Mouse (Mus musculus) hindbrain, embryonic 16.5 days (tissue): ENCODE measurements at regions not wholly inside any gene's neighbourhood (a gene's known extent, or its start where the extent isn't known, plus 50 kb on each side); places are given as distances from the start of the nearest gene placed in this dataset.

Experiments
- ATAC-seq: fragments of 200-750 bp; cut with Nextera tagmentation; 2 replicates; pipeline ENCODE4 v1.8.0; 2017; ENCODE audit warnings: moderate TSS enrichment, moderate library complexity
- H3K27ac ChIP-seq: fragments of 300-500 bp; sonication (generic); 2 replicates; pipeline ENCODE4 v1.5.1; 2014; ENCODE audit warnings: low read depth, mild to moderate bottlenecking, control low read depth, low read length, moderate library complexity
- H3K27me3 ChIP-seq: fragments of 300-500 bp; sonication (generic); replicated peaks from 2 replicates; pipeline ENCODE4 v1.6.1; 2014; ENCODE audit warnings: low read length; ENCODE audit not compliant: control insufficient read depth, insufficient read depth
- H3K36me3 ChIP-seq: fragments of 300-500 bp; sonication (generic); 2 replicates; pipeline ENCODE4 v1.6.1; 2014; ENCODE audit warnings: mild to moderate bottlenecking, low read length, moderate library complexity, mixed read lengths; ENCODE audit not compliant: control insufficient read depth, insufficient read depth
- H3K4me1 ChIP-seq: fragments of 300-500 bp; sonication (generic); 2 replicates; pipeline ENCODE4 v1.6.1; 2014; ENCODE audit warnings: low read depth, low read length; ENCODE audit not compliant: control insufficient read depth, insufficient read depth
- H3K4me2 ChIP-seq: fragments of 300-500 bp; sonication (generic); 2 replicates; pipeline ENCODE4 v1.6.1; 2014; ENCODE audit warnings: mild to moderate bottlenecking, low read length, control low read depth, moderate library complexity
- H3K4me3 ChIP-seq: fragments of 300-500 bp; sonication (generic); 2 replicates; pipeline ENCODE4 v1.5.1; 2014; ENCODE audit warnings: mild to moderate bottlenecking, low read length, control low read depth, moderate library complexity
- H3K9ac ChIP-seq: fragments of 300-500 bp; sonication (generic); 2 replicates; pipeline ENCODE4 v1.6.1; 2014; ENCODE audit warnings: low read depth, mild to moderate bottlenecking, control low read depth, low read length, moderate library complexity
- H3K9me3 ChIP-seq: fragments of 300-500 bp; sonication (generic); 2 replicates; pipeline ENCODE4 v1.6.1; 2014; ENCODE audit warnings: mild to moderate bottlenecking, low read length, moderate library complexity; ENCODE audit not compliant: control insufficient read depth
- WGBS: fragments of 180-500 bp; shearing (Covaris S2); extraction: QIAGEN DNeasy Blood & Tissue Kit; methylation state at CpG from one replicate; pipeline ENCODE4 v1.1.7; 2014; 5-methylcytosine and 5-hydroxymethylcytosine counted together

- Histone ChIP-seq H3K27me3 (no peaks in the 10 kb centered on the region), H3K4me1 (no peaks in the 10 kb centered on the region), H3K36me3 (no peaks in the 10 kb centered on the region), H3K4me2 (no peak overlapping the region), H3K27ac (no peak overlapping the region), H3K9ac (no peak overlapping the region), H3K9me3 (no peaks in the 10 kb centered on the region), H3K4me3 (no peak overlapping the region)
- no peak for ATAC-seq
- 80% methylated on average over 9 of the region's 9 CpGs for WGBS
These were observed 216.6 kb upstream of the Kif2a start for GRCm38 (mm10) chr13:107238364-107239034.

- H3K4me3 ChIP-seq, result no peak overlapping the region
- no peak overlapping the region for H3K4me2 ChIP-seq
- no peak overlapping the region for H3K27ac ChIP-seq
- no peaks in the 10 kb centered on the region for H3K36me3 ChIP-seq
- H3K4me1 ChIP-seq, result no peaks in the 10 kb centered on the region
- no peak overlapping the region for H3K9ac ChIP-seq
- H3K9me3 ChIP-seq, result no peaks in the 10 kb centered on the region
- no peak for ATAC-seq
- no peaks in the 10 kb centered on the region for H3K27me3 ChIP-seq
- 84% methylated on average over 5 of the region's 5 CpGs for WGBS
These were observed 197.5 kb upstream of the Kif2a start for GRCm38 (mm10) chr13:107219456-107219855.

- no peaks in the 10 kb centered on the region for H3K27me3 ChIP-seq
- no peak overlapping the region for H3K4me2 ChIP-seq
- no peak overlapping the region for H3K27ac ChIP-seq
- H3K4me1 ChIP-seq, result no peaks in the 10 kb centered on the region
- H3K36me3 ChIP-seq, result no peaks in the 10 kb centered on the region
- 51% methylated on average over 8 of the region's 8 CpGs for WGBS
- no peak overlapping the region for H3K4me3 ChIP-seq
- no peak for ATAC-seq
- no peak overlapping the region for H3K9ac ChIP-seq
- no peaks in the 10 kb centered on the region for H3K9me3 ChIP-seq
These were observed 196.4 kb upstream of the Kif2a start for GRCm38 (mm10) chr13:107218351-107218750.

GRCm38 (mm10) chr13:107217825-107218224, 195.9 kb upstream of the Kif2a start:
- Histone ChIP-seq H3K9ac (no peak overlapping the region), H3K27ac (no peak overlapping the region), H3K4me1 (no peaks in the 10 kb centered on the region), H3K36me3 (no peaks in the 10 kb centered on the region), H3K27me3 (no peaks in the 10 kb centered on the region), H3K4me3 (no peak overlapping the region), H3K9me3 (no peaks in the 10 kb centered on the region), H3K4me2 (no peak overlapping the region)
- ATAC-seq, result no peak
- 83% methylated on average over 6 of the region's 6 CpGs for WGBS

GRCm38 (mm10) chr13:107213281-107213680, 191.4 kb upstream of the Kif2a start:
- no peak for ATAC-seq
- H3K4me1 ChIP-seq, result no peaks in the 10 kb centered on the region
- H3K4me2 ChIP-seq, result no peak overlapping the region
- H3K27me3 ChIP-seq, result no peaks in the 10 kb centered on the region
- no peak overlapping the region for H3K27ac ChIP-seq
- no peaks in the 10 kb centered on the region for H3K36me3 ChIP-seq
- no peak overlapping the region for H3K4me3 ChIP-seq
- 11% methylated on average over 2 of the region's 2 CpGs for WGBS
- H3K9me3 ChIP-seq, result no peaks in the 10 kb centered on the region
- no peak overlapping the region for H3K9ac ChIP-seq

- Histone ChIP-seq H3K4me3 (no peak overlapping the region), H3K9ac (no peak overlapping the region), H3K9me3 (no peaks in the 10 kb centered on the region), H3K27me3 (no peaks in the 10 kb centered on the region), H3K27ac (no peak overlapping the region), H3K4me1 (peaks cover 3% of the 10 kb centered on the region; the same call in 1 of the 2 replicates), H3K4me2 (no peak overlapping the region), H3K36me3 (no peaks in the 10 kb centered on the region)
- no peak for ATAC-seq
- 80% methylated on average over 6 of the region's 6 CpGs for WGBS
These were observed 188.8 kb upstream of the Kif2a start for GRCm38 (mm10) chr13:107210676-107211075.

- Histone ChIP-seq H3K9me3 (no peaks in the 10 kb centered on the region), H3K27ac (peak overlapping the region; percentile 70), H3K27me3 (no peaks in the 10 kb centered on the region), H3K36me3 (no peaks in the 10 kb centered on the region), H3K4me3 (peak overlapping the region; percentile 38), H3K4me2 (peak overlapping the region; percentile 67), H3K9ac (peak overlapping the region; percentile 54), H3K4me1 (peaks cover 3% of the 10 kb centered on the region; the same call in 1 of the 2 replicates)
- ATAC-seq, result peak; percentile 97
- 20% methylated on average over 20 of the region's 20 CpGs for WGBS
These were observed 185.6 kb upstream of the Kif2a start for GRCm38 (mm10) chr13:107207354-107208181.

- H3K27ac ChIP-seq, result no peak overlapping the region
- H3K4me3 ChIP-seq, result no peak overlapping the region
- no peak overlapping the region for H3K9ac ChIP-seq
- H3K36me3 ChIP-seq, result no peaks in the 10 kb centered on the region
- WGBS, result 55% methylated on average over 1 of the region's 1 CpGs
- no peak for ATAC-seq
- H3K4me2 ChIP-seq, result no peak overlapping the region
- H3K9me3 ChIP-seq, result no peaks in the 10 kb centered on the region
- H3K27me3 ChIP-seq, result no peaks in the 10 kb centered on the region
- H3K4me1 ChIP-seq, result no peaks in the 10 kb centered on the region
These were observed 177.9 kb upstream of the Kif2a start for GRCm38 (mm10) chr13:107199875-107200274.

GRCm38 (mm10) chr13:107193426-107193825, 171.5 kb upstream of the Kif2a start:
- H3K9ac ChIP-seq, result no peak overlapping the region
- no peak for ATAC-seq
- WGBS, result 86% methylated on average over 4 of the region's 4 CpGs
- no peaks in the 10 kb centered on the region for H3K4me1 ChIP-seq
- H3K4me3 ChIP-seq, result no peak overlapping the region
- H3K27ac ChIP-seq, result no peak overlapping the region
- no peaks in the 10 kb centered on the region for H3K27me3 ChIP-seq
- no peaks in the 10 kb centered on the region for H3K9me3 ChIP-seq
- H3K36me3 ChIP-seq, result no peaks in the 10 kb centered on the region
- H3K4me2 ChIP-seq, result no peak overlapping the region
